Mouse (Mus musculus): Measurements from ENCODE around the gene Endov.

DNA sequence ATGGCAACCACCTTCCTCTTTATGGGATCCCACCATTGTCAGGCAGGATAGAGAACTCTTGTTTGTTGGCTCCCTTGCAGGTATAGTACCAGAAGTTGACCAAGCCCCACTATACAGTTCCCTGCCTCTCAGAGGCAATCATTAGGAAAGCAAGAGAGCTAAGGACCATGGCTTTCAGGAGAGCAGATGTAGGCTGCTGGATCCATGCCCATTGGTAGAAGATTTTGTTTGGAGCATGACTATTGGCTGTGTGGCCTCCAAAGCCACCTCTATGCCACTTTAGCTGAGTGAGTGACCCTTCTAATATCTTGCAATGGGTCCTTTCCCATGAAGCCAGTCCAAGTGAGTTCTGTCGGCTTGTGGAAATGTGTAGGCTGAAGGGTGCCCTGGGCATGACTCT, 28.2 kb downstream of the Endov start:
- no peak for TF ChIP-seq EP300 (IDR thresholded peaks at IDR 0.05; ENCODE audit: low read depth)
- no peak for TF ChIP-seq CTCF (IDR thresholded peaks at IDR 0.05; ENCODE audit: low read depth)

Data from liver, embryonic 14.5 days (tissue).